8 mouse cellular contexts compared by ENCODE assay signal in the genomic region with DNA sequence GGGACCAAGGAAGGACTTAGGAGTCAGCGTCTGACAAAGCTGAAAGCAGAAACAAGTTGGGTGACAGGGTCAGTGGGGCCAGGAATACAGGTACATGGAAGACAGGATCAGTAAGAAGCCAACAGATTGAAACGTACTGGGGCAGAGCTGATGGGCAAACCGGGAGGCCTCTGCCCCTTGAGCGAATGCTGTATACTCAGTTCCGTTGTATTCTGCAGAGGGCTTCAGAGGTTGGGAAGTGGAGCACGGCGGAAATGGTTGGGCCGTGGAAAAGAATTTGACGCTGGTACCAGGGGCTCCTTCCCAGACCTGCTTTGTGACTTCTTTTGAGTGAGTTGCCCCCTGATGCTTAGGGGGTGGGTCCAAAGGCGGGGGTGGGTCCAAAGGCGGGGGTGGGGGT. TPM values are rescaled to one million over a fixed set of nuclear protein-coding genes. Genes with fewer than 3 reads are reported as not detected.
DNase-seq lines count a peak whose midpoint lies in the region; ATAC-seq and TF ChIP-seq lines count a peak whose summit lies in the region.

No protein-coding gene starts in this region.

- ATAC-seq in heart, embryonic 11.5 days (replicated peaks; ENCODE audit: insufficient number of reproducible peaks, low FRiP score, low TSS enrichment) = no peak
- 0 out of 2 replicates have a peak, but pooled peaks have one; percentile 18 for ATAC-seq in hindbrain, embryonic 11.5 days (ENCODE audit: low FRiP score)
- 0 out of 2 replicates have a peak, but pooled peaks have one; percentile 17 for ATAC-seq in megakaryocyte, adult 5-6 weeks (ENCODE audit: poor library complexity, severe bottlenecking)
- no peak for ATAC-seq in CD4-positive, CD25-positive, alpha-beta regulatory T cell, adult 4 months

- intact Hi-C loops in heart, postnatal 25 days (cut with DNase I) = no loop called here

- 0 out of 2 replicates have a peak overlapping the region, but pooled peaks have one; percentile 36 for H3K9ac ChIP-seq in heart, embryonic 11.5 days (ENCODE audit: low read depth, low read length)
- peak overlapping the region; percentile 58 for H3K9ac ChIP-seq in ES-E14 (ENCODE audit: insufficient read depth, low read depth, low read length, poor library complexity, severe bottlenecking)
- no peak overlapping the region for H3K9ac ChIP-seq in hindbrain, embryonic 11.5 days (ENCODE audit: low read depth, low read length)

- H3K4me3 ChIP-seq in heart, embryonic 11.5 days (ENCODE audit: low read depth, low read length) = peak overlapping the region; percentile 47
- H3K4me3 ChIP-seq in ES-E14 (ENCODE audit: insufficient read depth in 1 of 2, low read depth in 1 of 2, low read length in 2 of 2, poor library complexity in 1 of 2, severe bottlenecking in 1 of 2) = peak overlapping the region; percentile 48 to 73
- H3K4me3 ChIP-seq in hindbrain, embryonic 11.5 days (ENCODE audit: low read depth, low read length) = peak overlapping the region; percentile 30

- in situ Hi-C loops in ES-E14 (cut with MboI; ENCODE audit: low sequenced_read_pairs in 2 of 2, unreplicated experiment in 2 of 2) = no loop called here

- H3K9me3 ChIP-seq in heart, embryonic 11.5 days (replicated peaks; ENCODE audit: control insufficient read depth, low read length) = peaks cover 8% of the 10 kb centered on the region
- no peaks in the 10 kb centered on the region for H3K9me3 ChIP-seq in ES-E14 (ENCODE audit: control insufficient read depth, insufficient read depth, low read depth, low read length)
- no peaks in the 10 kb centered on the region; the same call in 1 of the 2 replicates for H3K9me3 ChIP-seq in hindbrain, embryonic 11.5 days (ENCODE audit: control insufficient read depth, low read length)

- peaks cover 5% of the 10 kb centered on the region for H3K4me1 ChIP-seq in heart, embryonic 11.5 days (ENCODE audit: control insufficient read depth, insufficient read depth, low read length)
- H3K4me1 ChIP-seq in ES-E14 (ENCODE audit: control insufficient read depth in 2 of 2, insufficient read depth in 2 of 2, low read length in 2 of 2, poor library complexity in 1 of 2) = peaks cover 0 to 13% of the 10 kb centered on the region in 2 experiments; a peak in 2 of 4 replicates
- no peaks in the 10 kb centered on the region; the same call in 1 of the 2 replicates for H3K4me1 ChIP-seq in hindbrain, embryonic 11.5 days (replicated peaks; ENCODE audit: control insufficient read depth, insufficient read depth, low read length)

- no peak for DNase-seq in heart, postnatal 25 days (ENCODE audit: low spot score)
- DNase-seq in ES-E14 (ENCODE audit: low read depth, low spot score) = no peak
- no peak for DNase-seq in hindbrain, embryonic 11.5 days (ENCODE audit: low spot score)
- no peak for DNase-seq in embryo, embryonic 10 days (ENCODE audit: low spot score)
- no peak for DNase-seq in c-Kit-positive CD71-positive TER-119-positive erythroid progenitor cells, embryonic 14.5 days (ENCODE audit: low spot score)

- peaks cover 15% of the 10 kb centered on the region for H3K36me3 ChIP-seq in heart, embryonic 11.5 days (ENCODE audit: control insufficient read depth, insufficient read depth, low read length)
- H3K36me3 ChIP-seq in ES-E14 (ENCODE audit: control insufficient read depth, insufficient read depth, low read length, poor library complexity, severe bottlenecking) = peaks cover 10% of the 10 kb centered on the region
- no peaks in the 10 kb centered on the region for H3K36me3 ChIP-seq in hindbrain, embryonic 11.5 days (ENCODE audit: control insufficient read depth, insufficient read depth, low read length)

- no peak overlapping the region for H3K27ac ChIP-seq in heart, embryonic 11.5 days (ENCODE audit: low read depth, low read length)
- H3K27ac ChIP-seq in ES-E14 (ENCODE audit: insufficient read depth, low read depth, low read length, poor library complexity, severe bottlenecking) = peak overlapping the region; percentile 66
- no peak overlapping the region for H3K27ac ChIP-seq in hindbrain, embryonic 11.5 days (ENCODE audit: low read depth, low read length)

- H3K4me2 ChIP-seq in heart, embryonic 11.5 days = peak overlapping the region; percentile 81
- peak overlapping the region; percentile 64 for H3K4me2 ChIP-seq in hindbrain, embryonic 11.5 days (replicated peaks; ENCODE audit: low read depth, low read length)

- WGBS in heart, embryonic 11.5 days (ENCODE audit: insufficient replicate concordance) = 20% methylated on average over 11 of the region's 11 CpGs
- 10% methylated on average over 11 of the region's 11 CpGs for WGBS in hindbrain, embryonic 11.5 days

- no peaks in the 10 kb centered on the region for H3K27me3 ChIP-seq in heart, embryonic 11.5 days (ENCODE audit: control insufficient read depth, insufficient read depth, low read length)
- H3K27me3 ChIP-seq in hindbrain, embryonic 11.5 days (ENCODE audit: control insufficient read depth, insufficient read depth, low read length) = peaks cover 4% of the 10 kb centered on the region; the same call in 1 of the 2 replicates

TF ChIP-seq in ES-E14, 5 proteins besides CTCF, POLR2A, EP300 and RAD21:
- TF ChIP-seq MAFK (IDR thresholded peaks at IDR 0.05; ENCODE audit: insufficient read depth, low read depth, low read length) = no peak
- TF ChIP-seq ZNF384 (IDR thresholded peaks at IDR 0.05; ENCODE audit: low read depth, low read length) = no peak

RNA-seq across cellular contexts. Expression of a gene that starts 8.4 kb away (rescaled TPM):
- polyA plus RNA-seq in heart, embryonic 11.5 days (2014; fragmentation: Nextera tagmentation; extraction: Ambion mirVana) = 133 and 134 TPM in 2 replicates
- 10 to 100 TPM; 56.7 to 60.6 TPM for total RNA-seq in heart, postnatal 25 days (2021)
- 102 and 105 TPM in 2 replicates for total RNA-seq in ES-E14 (2012; rRNA removed)
- polyA plus RNA-seq in hindbrain, embryonic 11.5 days (2014; fragmentation: Nextera tagmentation; extraction: Ambion mirVana) = 131 and 132 TPM in 2 replicates
- total RNA-seq in megakaryocyte, adult 5-6 weeks (2015) = 67.6 and 79.2 TPM in 2 replicates
- 29.1 and 32.0 TPM in 2 replicates for total RNA-seq in megakaryocyte, adult 5-6 weeks (2017)
- polyA plus RNA-seq in CD4-positive, CD25-positive, alpha-beta regulatory T cell, adult 4 months (2017; shearing (Covaris generic)) = 10 to 100 TPM; 66.3 to 68.5 TPM

RNA-seq across cellular contexts. Expression of a gene that starts 8.6 kb away (rescaled TPM):
- polyA plus RNA-seq in heart, embryonic 11.5 days (2014; fragmentation: Nextera tagmentation; extraction: Ambion mirVana) = 20.9 and 21.2 TPM in 2 replicates
- total RNA-seq in heart, postnatal 25 days (2021) = 10 to 100 TPM; 15.4 to 15.7 TPM
- total RNA-seq in ES-E14 (2012; rRNA removed) = 25.2 and 27.9 TPM in 2 replicates
- polyA plus RNA-seq in hindbrain, embryonic 11.5 days (2014; fragmentation: Nextera tagmentation; extraction: Ambion mirVana) = 27.2 and 27.7 TPM in 2 replicates
- total RNA-seq in megakaryocyte, adult 5-6 weeks (2015) = 4.8 and 4.9 TPM in 2 replicates
- 5.6 and 6.9 TPM in 2 replicates for total RNA-seq in megakaryocyte, adult 5-6 weeks (2017)
- polyA plus RNA-seq in CD4-positive, CD25-positive, alpha-beta regulatory T cell, adult 4 months (2017; shearing (Covaris generic)) = 10 to 100 TPM in 1 of 2 experiments, 1 to 10 TPM in 1; 8.5 to 11.7 TPM

RNA-seq across cellular contexts. Expression of a gene that starts 16.6 kb away (rescaled TPM):
- polyA plus RNA-seq in heart, embryonic 11.5 days (2014; fragmentation: Nextera tagmentation; extraction: Ambion mirVana) = 12.0 and 12.7 TPM in 2 replicates
- under 1 TPM; 0.36 to 0.92 TPM for total RNA-seq in heart, postnatal 25 days (2021)
- 5.9 and 6.6 TPM in 2 replicates for total RNA-seq in ES-E14 (2012; rRNA removed)
- polyA plus RNA-seq in hindbrain, embryonic 11.5 days (2014; fragmentation: Nextera tagmentation; extraction: Ambion mirVana) = 8.5 and 9.4 TPM in 2 replicates
- 1.1 and 1.2 TPM in 2 replicates for total RNA-seq in megakaryocyte, adult 5-6 weeks (2015)
- 0.26 and 0.77 TPM in 2 replicates for total RNA-seq in megakaryocyte, adult 5-6 weeks (2017)
- polyA plus RNA-seq in CD4-positive, CD25-positive, alpha-beta regulatory T cell, adult 4 months (2017; shearing (Covaris generic)) = 10 to 100 TPM in 1 of 2 experiments, 1 to 10 TPM in 1; 9.8 to 15.6 TPM

RNA-seq across cellular contexts. Expression of a gene that starts 22.8 kb away (rescaled TPM):
- polyA plus RNA-seq in heart, embryonic 11.5 days (2014; fragmentation: Nextera tagmentation; extraction: Ambion mirVana) = not detected in 2 replicates
- total RNA-seq in heart, postnatal 25 days (2021) = not detected
- not detected in 2 replicates for total RNA-seq in ES-E14 (2012; rRNA removed)
- 0.97 and 1.2 TPM in 2 replicates for polyA plus RNA-seq in hindbrain, embryonic 11.5 days (2014; fragmentation: Nextera tagmentation; extraction: Ambion mirVana)
- not detected in 2 replicates for total RNA-seq in megakaryocyte, adult 5-6 weeks (2015)
- not detected in 2 replicates for total RNA-seq in megakaryocyte, adult 5-6 weeks (2017)
- not detected for polyA plus RNA-seq in CD4-positive, CD25-positive, alpha-beta regulatory T cell, adult 4 months (2017; shearing (Covaris generic))

RNA-seq across cellular contexts. Expression of a gene that starts 33.3 kb away (rescaled TPM):
- 52.2 and 55.3 TPM in 2 replicates for polyA plus RNA-seq in heart, embryonic 11.5 days (2014; fragmentation: Nextera tagmentation; extraction: Ambion mirVana)
- total RNA-seq in heart, postnatal 25 days (2021) = 10 to 100 TPM; 80.0 to 80.2 TPM
- total RNA-seq in ES-E14 (2012; rRNA removed) = 11.7 and 14.8 TPM in 2 replicates
- 79.1 and 80.3 TPM in 2 replicates for polyA plus RNA-seq in hindbrain, embryonic 11.5 days (2014; fragmentation: Nextera tagmentation; extraction: Ambion mirVana)
- 70.0 and 73.0 TPM in 2 replicates for total RNA-seq in megakaryocyte, adult 5-6 weeks (2015)
- 28.0 and 36.7 TPM in 2 replicates for total RNA-seq in megakaryocyte, adult 5-6 weeks (2017)
- 100 to 1,000 TPM in 1 of 2 experiments, 10 to 100 TPM in 1; 96.8 to 128 TPM for polyA plus RNA-seq in CD4-positive, CD25-positive, alpha-beta regulatory T cell, adult 4 months (2017; shearing (Covaris generic))

Comparison
In these comparisons a context has a peak if more than half of its experiments do, and no peak if none do; other contexts are left out.
1. ATAC-seq: peak in hindbrain, embryonic 11.5 days (single experiment) and megakaryocyte, adult 5-6 weeks (single experiment); none in heart, embryonic 11.5 days (single experiment) and CD4-positive, CD25-positive, alpha-beta regulatory T cell, adult 4 months (single experiment).
2. Peak in every context shown above with its lines, with median percentiles within 50 percentile points of each other: H3K4me3 ChIP-seq.